Mouse (Mus musculus) adrenal gland (tissue): ENCODE measurements around the gene Alkbh7.

ENCODE experiments used
- intact Hi-C: fragments of 180-260 bp; cut with DNase I; formaldehyde crosslinking; loops from one replicate; pipeline ENCODE4 v1.15.1; 2025
- long read RNA-seq, 2 experiments: library from polyadenylated mRNA; unstranded; transcript quantifications; one replicate each; pipeline ENCODE4 v2.0.0; 2020; ENCODE audit warnings: borderline replicate concordance in 1 of 2; ENCODE audit not compliant: insufficient replicate concordance in 1 of 2

Gene Alkbh7
- long read RNA-seq, experiment 1, transcript Alkbh7-201 (4 exons, 917 nt): major isoform, 66 of 72 reads
- long read RNA-seq, experiment 1, partial matches to known transcripts: 2 of 72 reads
- long read RNA-seq, experiment 1, other reads (novel, unspliced or antisense): 3 of 72 reads
- long read RNA-seq, experiment 2, transcript Alkbh7-201 (4 exons, 917 nt): major isoform, 67 of 69 reads
- long read RNA-seq, experiment 2, partial matches to known transcripts: 2 of 69 reads
- long read RNA-seq, experiment 2, other reads (novel, unspliced or antisense): 0 of 69 reads

- intact Hi-C loops: loop anchor here (2.0 to 10.0 kb wide), 2 partner anchors 170 to 338 kb away; no protein-coding TSS in a partner anchor
Observed at GRCm38 (mm10) chr17:56997029-56997667, at the start of gene Alkbh7. TSS of gene Alkbh7 (plus strand) at chr17:56997339.

- intact Hi-C loops: loop anchor here (5.0 kb wide), 2 partner anchors 54 to 144 kb away; no protein-coding TSS in a partner anchor
Observed at GRCm38 (mm10) chr17:56950915-56951314, 46.2 kb upstream of the Alkbh7 start.

GRCm38 (mm10) chr17:56952639-56953038, 44.5 kb upstream of the Alkbh7 start:
- intact Hi-C loops: loop anchor here (5.0 kb wide), 2 partner anchors 55 to 145 kb away; no protein-coding TSS in a partner anchor

GRCm38 (mm10) chr17:56954871-56955270, 42.3 kb upstream of the Alkbh7 start:
- intact Hi-C loops: loop anchor here (5.0 kb wide), 2 partner anchors 58 to 148 kb away; no protein-coding TSS in a partner anchor

DNA sequence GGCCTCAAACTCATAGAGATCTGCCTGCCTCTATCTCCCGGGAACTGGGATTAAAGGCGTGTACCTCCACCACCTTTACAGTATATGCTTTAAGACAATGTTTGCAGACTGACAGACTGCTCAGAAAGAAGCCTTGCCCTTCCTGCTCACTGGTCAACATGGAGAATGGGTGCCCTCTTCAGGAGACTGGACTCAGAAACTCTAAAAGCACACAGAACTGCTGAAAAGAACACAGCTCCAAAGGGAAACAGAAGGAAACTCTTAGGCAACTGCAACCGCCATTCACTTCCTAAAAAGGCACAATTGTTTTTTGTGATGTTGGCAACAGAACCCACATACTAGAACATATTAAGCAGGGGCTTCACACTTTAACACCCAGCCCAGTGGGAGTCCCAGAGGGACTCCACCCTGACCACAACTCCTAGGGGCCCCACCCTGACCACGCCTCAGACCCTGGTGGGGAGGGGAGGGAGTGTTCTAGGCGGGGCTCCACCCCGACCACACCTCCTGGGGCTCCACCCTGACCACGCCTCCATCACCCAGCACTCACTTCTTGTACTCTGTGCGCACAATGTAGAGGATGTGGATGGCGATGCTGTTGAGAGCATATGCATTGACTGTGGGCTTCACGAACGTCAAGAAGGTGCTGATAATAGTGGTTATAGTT, 39.2 kb upstream of the Alkbh7 start:
- intact Hi-C loops: no loop called here

DNA sequence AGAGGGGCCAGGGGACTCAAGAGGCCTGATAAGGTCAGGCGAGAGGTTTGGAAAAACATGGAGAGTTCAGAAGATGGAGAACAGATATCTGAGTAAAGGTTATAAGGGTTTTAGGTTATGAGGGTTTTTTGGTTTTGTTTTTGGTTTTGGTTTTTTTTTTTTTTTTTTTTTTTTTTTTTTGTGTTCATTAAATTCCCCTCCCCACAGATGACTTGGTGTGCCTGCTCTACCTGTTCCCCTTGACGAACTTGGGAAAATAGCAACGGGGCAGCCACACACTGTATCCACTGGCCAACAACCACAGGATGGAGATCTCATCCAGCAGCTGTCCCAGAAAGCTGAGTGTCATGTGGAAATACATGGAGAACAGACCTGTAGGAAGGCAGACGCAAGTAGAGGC, 38.5 kb upstream of the Alkbh7 start:
- intact Hi-C loops: no loop called here

- intact Hi-C loops: no loop called here
Observed at GRCm38 (mm10) chr17:56961880-56962279, 35.3 kb upstream of the Alkbh7 start.

DNA sequence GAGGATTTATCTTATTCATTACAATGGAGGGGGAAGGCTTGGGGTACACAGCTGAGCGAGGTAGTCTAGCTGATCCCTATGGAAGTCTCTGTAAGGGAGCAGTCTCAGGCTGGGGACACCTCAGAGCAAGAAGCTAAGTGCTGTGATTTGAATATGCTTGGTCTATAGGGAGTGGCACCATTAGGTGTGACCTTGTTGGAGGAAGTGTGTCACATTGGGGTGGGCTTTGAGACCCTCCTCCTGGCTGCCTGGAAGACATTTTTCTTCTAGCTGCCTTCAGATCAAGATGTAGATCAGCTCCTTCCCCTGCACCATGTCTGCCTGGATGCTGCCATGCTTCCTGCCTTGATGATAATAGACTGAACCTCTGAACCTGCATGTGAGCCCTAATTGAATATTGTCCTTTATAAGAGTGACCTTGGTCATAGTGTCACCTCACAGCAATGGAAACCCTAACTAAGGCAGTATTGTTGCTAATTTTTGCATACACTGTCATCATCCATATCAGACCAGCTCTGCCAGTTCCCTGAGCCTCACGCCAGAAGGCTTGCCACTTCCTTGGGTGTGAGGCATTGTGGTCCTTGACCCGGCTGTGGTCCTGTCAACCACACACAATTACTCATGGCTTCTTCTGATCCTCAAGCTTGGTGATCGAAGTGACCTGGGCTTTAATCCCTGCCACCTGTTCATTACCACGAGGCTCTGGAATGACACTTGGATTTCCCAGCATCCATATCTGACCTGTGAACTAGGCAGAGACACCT, 34.3 kb upstream of the Alkbh7 start:
- intact Hi-C loops: no loop called here

- intact Hi-C loops: no loop called here
Observed at GRCm38 (mm10) chr17:56963646-56964045, 33.5 kb upstream of the Alkbh7 start.

- intact Hi-C loops: no loop called here
Observed at GRCm38 (mm10) chr17:56969321-56969720, 27.8 kb upstream of the Alkbh7 start.

GRCm38 (mm10) chr17:56970081-56970480, 27.1 kb upstream of the Alkbh7 start:
- intact Hi-C loops: no loop called here

- intact Hi-C loops: no loop called here
Observed at GRCm38 (mm10) chr17:56973956-56974707, 23.0 kb upstream of the Alkbh7 start.

DNA sequence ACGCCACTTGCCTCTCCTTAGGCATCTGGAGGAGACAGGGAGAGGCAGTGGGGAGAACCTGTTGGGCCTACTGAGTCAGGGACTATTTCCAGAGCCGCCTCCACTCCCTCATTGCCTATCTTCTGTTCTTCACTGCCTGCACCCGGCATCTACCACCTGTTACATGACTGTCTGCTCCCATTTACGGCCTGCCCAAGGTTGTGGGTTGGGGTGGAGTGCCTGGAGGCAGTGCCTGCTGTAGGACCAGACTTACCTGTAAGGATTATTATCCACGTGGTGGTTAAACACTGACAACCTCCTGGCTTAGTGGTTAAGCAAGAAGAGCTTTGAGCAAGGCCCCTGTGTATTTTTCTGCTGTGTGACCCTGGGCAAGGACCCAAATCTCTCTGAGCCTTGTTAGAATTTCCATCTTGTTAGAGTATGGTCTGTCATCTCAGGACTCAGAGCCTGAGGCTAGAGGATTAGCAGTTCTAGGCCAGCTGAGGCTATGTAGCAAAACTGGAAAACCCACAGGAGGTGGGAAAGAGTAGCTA, 22.4 kb upstream of the Alkbh7 start:
- intact Hi-C loops: no loop called here

- intact Hi-C loops: no loop called here
Observed at GRCm38 (mm10) chr17:56975391-56975790, 21.7 kb upstream of the Alkbh7 start.

DNA sequence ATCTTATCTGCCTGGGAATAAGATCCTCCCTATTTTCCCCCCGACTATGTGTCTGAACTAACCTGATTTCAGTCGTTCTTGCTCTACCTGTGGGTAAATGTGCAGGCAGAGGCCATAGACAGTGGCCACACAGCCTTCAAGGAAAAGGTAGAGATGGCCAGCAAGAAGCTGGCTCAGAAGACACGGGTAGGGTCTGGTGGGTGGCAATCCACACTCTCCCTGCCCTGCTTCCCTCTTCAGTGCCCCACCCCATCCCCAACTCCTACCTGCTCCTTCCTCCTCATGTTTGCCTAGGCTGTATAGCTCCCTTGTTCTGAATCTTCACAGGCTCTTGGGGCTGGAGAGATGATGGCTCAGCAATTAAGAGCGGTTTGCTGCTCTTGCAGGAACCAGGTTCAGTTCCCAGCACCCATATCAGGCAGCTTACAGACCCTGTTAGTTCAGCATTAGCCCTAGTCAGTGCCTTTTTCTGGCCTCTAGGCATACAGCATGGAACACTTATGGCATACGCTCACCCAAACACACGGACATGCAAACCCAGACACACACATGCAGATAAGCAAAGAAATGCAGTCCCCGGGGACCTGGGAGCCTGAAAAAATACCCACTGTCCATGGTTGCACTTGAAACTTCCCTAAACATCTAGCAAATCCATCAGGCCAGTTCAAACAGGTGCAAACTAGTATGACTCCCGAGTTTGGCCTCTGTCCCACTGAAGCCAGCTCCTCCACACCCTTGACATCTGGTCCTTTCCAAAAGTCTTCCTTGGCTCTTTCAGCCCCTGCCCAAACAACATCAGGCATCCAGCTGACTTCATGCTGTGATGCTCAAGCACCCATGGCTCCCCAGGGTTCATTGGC, 20.4 kb upstream of the Alkbh7 start:
- intact Hi-C loops: no loop called here

DNA sequence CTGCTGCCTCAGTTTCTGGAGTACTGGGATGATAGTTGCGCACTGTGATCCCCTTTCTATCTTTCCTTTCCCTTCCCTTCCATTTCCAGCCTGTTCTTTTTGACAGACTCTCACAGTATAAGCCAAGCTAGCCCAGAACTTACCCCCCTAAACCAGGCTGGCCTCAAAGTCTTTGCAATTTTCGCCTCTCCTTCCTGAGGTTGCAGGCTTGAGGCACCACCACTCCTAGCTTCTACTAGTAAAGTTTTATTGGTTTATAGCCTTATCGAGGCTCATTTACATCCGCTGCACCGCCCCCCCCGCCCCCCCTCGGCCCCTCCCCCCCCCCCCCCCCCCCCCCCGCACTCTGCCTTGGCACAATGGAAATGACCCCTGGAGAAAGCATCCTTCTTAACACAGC, 17.6 kb upstream of the Alkbh7 start:
- intact Hi-C loops: no loop called here

- intact Hi-C loops: no loop called here
Observed at GRCm38 (mm10) chr17:56981049-56981448, 16.1 kb upstream of the Alkbh7 start.

DNA sequence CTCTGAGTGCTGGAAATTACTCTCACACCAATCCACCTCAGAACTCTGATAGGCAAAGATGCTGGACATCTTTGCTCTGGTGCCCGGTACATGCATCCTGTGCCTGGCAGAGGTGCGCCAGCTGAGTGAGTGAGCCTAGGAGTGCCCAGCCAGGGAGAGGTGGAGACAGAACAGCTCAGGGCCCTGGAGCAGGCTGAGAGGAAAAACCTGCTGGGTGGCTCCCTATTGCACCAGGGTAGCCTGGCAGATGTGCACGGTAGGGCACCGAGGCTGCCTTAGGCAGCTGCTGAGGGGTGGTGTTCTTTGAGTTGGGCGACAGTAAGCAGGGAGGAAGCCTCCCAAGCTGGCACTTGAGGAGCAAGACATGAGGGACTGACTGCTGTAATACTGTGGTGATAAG, 15.1 kb upstream of the Alkbh7 start, which contains the start of gene Acer1:
Gene Acer1 (minus strand): TSS at position 114 of the 400 bp plus-strand sequence.
- intact Hi-C loops: no loop called here

- intact Hi-C loops: no loop called here
Observed at GRCm38 (mm10) chr17:56984886-56985285, 12.3 kb upstream of the Alkbh7 start.
